Mouse (Mus musculus): Measurements from ENCODE around the gene Retsat. TPM values are rescaled to one million over a fixed set of nuclear protein-coding genes. Genes with fewer than 3 reads are reported as not detected.

Retsat gene
- polyA plus RNA-seq, 1 experiment from 2014 or later = 4.1 TPM

GRCm38 (mm10) chr6:72567508-72567907 lies 30.8 kb upstream of the Retsat start:
- H3K4me3 ChIP-seq = no peak overlapping the region
- H3K27me3 ChIP-seq = no peaks in the 10 kb centered on the region
- no peaks in the 10 kb centered on the region for H3K4me1 ChIP-seq
- 78% methylated on average over 5 of the region's 5 CpGs for WGBS
- no peak overlapping the region for H3K9ac ChIP-seq (replicated peaks)
- no peaks in the 10 kb centered on the region for H3K9me3 ChIP-seq
- no peak overlapping the region for H3K4me2 ChIP-seq (replicated peaks)
- H3K36me3 ChIP-seq = peaks cover 5% of the 10 kb centered on the region; the same call in 1 of the 2 replicates
- ATAC-seq (replicated peaks) = no peak
- no peak overlapping the region for H3K27ac ChIP-seq (replicated peaks)

- WGBS = 94% methylated on average over 10 of the region's 10 CpGs
- no peak overlapping the region for H3K9ac ChIP-seq (replicated peaks)
- H3K4me1 ChIP-seq = no peaks in the 10 kb centered on the region
- no peaks in the 10 kb centered on the region for H3K27me3 ChIP-seq
- ATAC-seq (replicated peaks) = no peak
- H3K36me3 ChIP-seq = peaks cover 5% of the 10 kb centered on the region; the same call in 1 of the 2 replicates
- no peak overlapping the region for H3K4me2 ChIP-seq (replicated peaks)
- H3K4me3 ChIP-seq = no peak overlapping the region
- H3K9me3 ChIP-seq = no peaks in the 10 kb centered on the region
- H3K27ac ChIP-seq (replicated peaks) = no peak overlapping the region
Measured at GRCm38 (mm10) chr6:72568736-72569135, 29.5 kb upstream of the Retsat start.

DNA sequence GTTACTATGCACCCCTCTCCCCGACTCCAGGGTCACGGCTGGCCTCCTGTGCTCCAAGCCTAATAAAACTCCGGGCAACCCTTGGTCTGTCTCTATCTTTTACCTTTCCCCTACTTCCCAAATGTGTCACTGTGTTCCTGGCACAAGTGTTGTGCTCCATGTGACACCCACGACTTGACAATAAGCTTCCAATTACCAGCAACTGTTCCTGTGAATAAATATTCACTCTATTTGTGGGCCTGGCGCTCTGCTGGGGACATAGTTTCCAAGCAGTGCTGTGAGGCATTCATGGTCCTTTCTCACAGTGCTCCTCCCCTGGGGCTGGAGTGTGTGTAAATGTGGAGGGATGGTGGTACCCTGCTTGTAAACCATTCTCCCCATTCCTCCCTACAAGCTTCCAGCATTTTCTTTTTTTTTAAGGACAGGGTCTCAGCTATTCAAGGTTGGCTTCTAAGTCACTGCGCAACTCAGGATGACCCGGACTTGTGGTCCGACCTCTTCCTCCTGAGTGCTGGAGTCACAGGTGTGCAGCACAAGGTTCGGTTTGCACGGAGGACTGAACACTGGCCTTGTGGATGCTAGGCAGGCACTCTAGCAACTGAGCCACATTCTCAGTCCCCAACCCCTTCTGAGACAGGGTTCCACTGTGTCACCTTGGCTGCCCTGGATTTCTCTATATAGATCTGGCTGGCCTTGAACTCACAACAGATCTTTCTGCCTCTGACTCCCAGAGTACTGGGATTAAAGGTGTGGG lies 27.5 kb upstream of the Retsat start:
- Histone ChIP-seq H3K9ac (replicated peaks) (no peak overlapping the region), H3K9me3 (no peaks in the 10 kb centered on the region), H3K36me3 (peaks cover 7% of the 10 kb centered on the region; the same call in 1 of the 2 replicates), H3K4me2 (replicated peaks) (no peak overlapping the region), H3K27me3 (no peaks in the 10 kb centered on the region), H3K4me1 (no peaks in the 10 kb centered on the region), H3K4me3 (no peak overlapping the region), H3K27ac (replicated peaks) (no peak overlapping the region)
- no peak for ATAC-seq (replicated peaks)
- WGBS = 79% methylated on average over 10 of the region's 10 CpGs

DNA sequence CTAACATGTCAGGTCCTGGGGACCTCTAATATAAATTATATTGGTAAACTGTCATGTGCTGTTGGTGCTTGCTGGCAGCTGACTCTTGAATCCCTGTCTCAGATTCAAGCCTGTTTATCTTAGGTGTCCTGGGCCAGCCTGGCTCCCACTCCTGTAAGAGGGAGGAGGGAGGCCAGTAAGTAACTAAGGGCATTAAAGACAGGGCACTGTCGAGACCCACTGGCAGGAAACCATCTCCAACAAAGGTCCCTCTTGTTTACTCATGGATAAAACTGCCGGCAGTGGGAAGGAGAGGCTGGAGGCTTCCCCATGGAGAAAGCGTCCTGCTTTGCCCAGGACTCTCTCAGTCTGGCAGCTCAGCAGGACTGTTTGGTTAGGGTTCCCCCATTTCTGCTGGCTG lies 26.4 kb upstream of the Retsat start:
- H3K27ac ChIP-seq (replicated peaks) = no peak overlapping the region
- 61% methylated on average over 3 of the region's 3 CpGs for WGBS
- no peak for ATAC-seq (replicated peaks)
- no peaks in the 10 kb centered on the region for H3K27me3 ChIP-seq
- peaks cover 7% of the 10 kb centered on the region; the same call in 1 of the 2 replicates for H3K36me3 ChIP-seq
- no peaks in the 10 kb centered on the region for H3K4me1 ChIP-seq
- H3K4me3 ChIP-seq = no peak overlapping the region
- H3K4me2 ChIP-seq (replicated peaks) = no peak overlapping the region
- no peak overlapping the region for H3K9ac ChIP-seq (replicated peaks)
- H3K9me3 ChIP-seq = no peaks in the 10 kb centered on the region

GRCm38 (mm10) chr6:72576041-72576440 lies 22.2 kb upstream of the Retsat start:
- ATAC-seq (replicated peaks) = no peak
- Histone ChIP-seq H3K4me2 (replicated peaks) (no peak overlapping the region), H3K9me3 (no peaks in the 10 kb centered on the region), H3K4me1 (no peaks in the 10 kb centered on the region), H3K36me3 (0 out of 2 replicates have a peak, but pooled peaks cover 2% of the 10 kb centered on the region), H3K4me3 (no peak overlapping the region), H3K27ac (replicated peaks) (no peak overlapping the region), H3K27me3 (no peaks in the 10 kb centered on the region), H3K9ac (replicated peaks) (no peak overlapping the region)
- 91% methylated on average over 3 of the region's 3 CpGs for WGBS

DNA sequence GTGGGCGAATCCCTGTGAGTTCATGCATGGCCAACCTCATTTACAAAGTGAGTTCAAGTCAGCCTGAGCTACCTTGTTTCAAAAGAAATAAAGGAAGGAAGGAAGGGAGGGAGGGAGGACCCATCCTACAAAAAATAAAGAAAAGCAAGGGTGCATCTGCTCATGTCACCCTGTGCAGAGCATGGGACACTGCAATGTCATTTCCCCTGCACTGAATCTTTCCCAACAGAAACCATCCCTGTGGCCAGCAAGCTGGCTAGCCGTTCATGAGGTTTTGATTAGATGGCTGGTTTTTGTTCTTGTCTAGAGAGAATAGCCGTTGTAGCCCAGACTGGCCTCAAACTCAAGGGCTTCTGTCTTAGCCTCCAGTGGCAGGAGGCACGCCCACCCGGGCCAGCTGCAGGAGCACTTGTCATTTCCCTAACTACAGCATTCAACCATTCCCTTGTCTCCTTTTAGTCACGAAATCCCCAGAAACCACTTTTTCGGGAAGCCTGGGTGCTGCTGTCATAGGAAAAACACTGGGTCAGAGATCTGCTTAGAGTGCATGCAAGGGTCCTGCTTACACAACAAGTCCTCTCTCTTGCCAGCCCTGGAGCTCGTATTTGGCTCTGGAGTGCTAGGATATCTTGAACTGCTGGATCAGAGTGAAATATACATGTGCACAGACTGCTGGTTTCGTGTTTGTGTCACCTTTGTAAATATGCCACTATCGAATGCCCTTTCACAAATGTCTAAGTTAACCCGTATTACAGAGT lies 16.5 kb upstream of the Retsat start:
- Histone ChIP-seq H3K4me3 (no peak overlapping the region), H3K27ac (replicated peaks) (no peak overlapping the region), H3K36me3 (0 out of 2 replicates have a peak, but pooled peaks cover 3% of the 10 kb centered on the region), H3K9ac (replicated peaks) (no peak overlapping the region), H3K9me3 (no peaks in the 10 kb centered on the region), H3K4me2 (replicated peaks) (no peak overlapping the region), H3K27me3 (no peaks in the 10 kb centered on the region), H3K4me1 (no peaks in the 10 kb centered on the region)
- 73% methylated on average over 11 of the region's 11 CpGs for WGBS
- no peak for ATAC-seq (replicated peaks)

DNA sequence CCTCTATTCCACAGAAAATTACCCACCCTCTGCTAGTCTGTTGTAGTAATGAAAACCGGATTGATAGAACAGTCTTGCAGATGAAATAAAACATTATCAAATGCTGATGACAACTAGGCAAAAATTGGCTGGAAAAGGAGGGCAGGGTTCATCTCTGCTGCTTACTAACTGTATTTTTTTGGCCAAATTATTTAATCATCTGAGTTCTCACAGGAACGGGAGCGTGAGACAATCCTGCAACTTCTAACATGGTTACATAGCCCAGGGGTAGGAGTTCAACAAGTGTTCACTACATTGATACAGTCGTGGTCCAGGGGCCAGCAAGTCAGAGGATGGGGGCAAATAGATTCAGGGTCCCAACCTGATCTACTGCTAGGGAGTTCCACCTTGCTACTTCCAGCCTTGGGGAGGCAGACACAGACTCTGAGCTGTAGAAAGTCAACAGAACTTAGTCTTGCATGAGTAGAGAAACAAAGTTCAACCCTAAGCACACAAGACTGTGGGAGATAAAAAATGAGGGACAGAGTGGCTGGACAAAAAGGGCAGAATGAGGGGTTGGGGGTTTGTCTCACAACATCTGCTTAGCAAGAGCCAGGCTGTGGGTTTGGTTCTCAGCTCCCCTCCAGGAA lies 14.9 kb upstream of the Retsat start:
- no peaks in the 10 kb centered on the region for H3K27me3 ChIP-seq
- no peak overlapping the region for H3K4me2 ChIP-seq (replicated peaks)
- no peak overlapping the region for H3K27ac ChIP-seq (replicated peaks)
- 0 out of 2 replicates have a peak, but pooled peaks cover 3% of the 10 kb centered on the region for H3K36me3 ChIP-seq
- WGBS = 86% methylated on average over 4 of the region's 4 CpGs
- H3K9ac ChIP-seq (replicated peaks) = no peak overlapping the region
- no peak for ATAC-seq (replicated peaks)
- H3K4me3 ChIP-seq = no peak overlapping the region
- H3K4me1 ChIP-seq = no peaks in the 10 kb centered on the region
- no peaks in the 10 kb centered on the region for H3K9me3 ChIP-seq

GRCm38 (mm10) chr6:72584154-72584553 lies 14.1 kb upstream of the Retsat start:
- 91% methylated on average over 11 of the region's 11 CpGs for WGBS
- Histone ChIP-seq H3K9ac (replicated peaks) (no peak overlapping the region), H3K4me2 (replicated peaks) (no peak overlapping the region), H3K4me3 (no peak overlapping the region), H3K36me3 (0 out of 2 replicates have a peak, but pooled peaks cover 3% of the 10 kb centered on the region), H3K9me3 (no peaks in the 10 kb centered on the region), H3K27me3 (no peaks in the 10 kb centered on the region), H3K27ac (replicated peaks) (no peak overlapping the region), H3K4me1 (no peaks in the 10 kb centered on the region)
- no peak for ATAC-seq (replicated peaks)

GRCm38 (mm10) chr6:72586701-72587100 lies 11.6 kb upstream of the Retsat start:
- no peak for ATAC-seq (replicated peaks)

DNA sequence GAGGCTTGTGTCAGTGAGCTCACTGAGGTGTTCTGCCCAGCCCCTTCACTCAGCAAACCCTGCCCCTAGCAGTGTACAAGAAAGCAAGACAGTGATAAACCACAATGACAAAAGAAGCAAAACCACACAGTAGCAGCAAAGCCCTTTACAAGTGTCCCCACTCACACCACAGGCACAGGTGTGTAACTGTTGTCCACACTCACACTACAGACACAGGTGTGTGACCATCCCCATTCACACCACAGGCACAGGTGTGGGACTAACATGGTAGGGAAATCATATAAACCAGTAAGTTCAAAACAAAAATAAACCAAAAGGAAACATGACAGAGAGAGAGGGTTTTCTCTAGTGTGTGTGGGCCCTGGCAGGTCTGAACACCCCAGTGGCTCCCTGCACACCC lies 10.0 kb upstream of the Retsat start:
- ATAC-seq (replicated peaks) = no peak
- no peak overlapping the region for H3K4me3 ChIP-seq
- H3K36me3 ChIP-seq = 0 out of 2 replicates have a peak, but pooled peaks cover 3% of the 10 kb centered on the region
- no peak overlapping the region for H3K4me2 ChIP-seq (replicated peaks)
- H3K27me3 ChIP-seq = no peaks in the 10 kb centered on the region
- no peak overlapping the region for H3K9ac ChIP-seq (replicated peaks)
- no peaks in the 10 kb centered on the region for H3K4me1 ChIP-seq
- H3K27ac ChIP-seq (replicated peaks) = no peak overlapping the region
- no peaks in the 10 kb centered on the region for H3K9me3 ChIP-seq

More at GRCm38 (mm10) chr6:72586701-72587100, 11.6 kb upstream of the Retsat start:
- Histone ChIP-seq H3K4me2 (replicated peaks) (no peak overlapping the region), H3K4me3 (no peak overlapping the region), H3K9ac (replicated peaks) (no peak overlapping the region), H3K27me3 (no peaks in the 10 kb centered on the region), H3K9me3 (no peaks in the 10 kb centered on the region), H3K36me3 (0 out of 2 replicates have a peak, but pooled peaks cover 3% of the 10 kb centered on the region), H3K4me1 (no peaks in the 10 kb centered on the region), H3K27ac (replicated peaks) (no peak overlapping the region)
- WGBS = 80% methylated on average over 3 of the region's 3 CpGs

DNA sequence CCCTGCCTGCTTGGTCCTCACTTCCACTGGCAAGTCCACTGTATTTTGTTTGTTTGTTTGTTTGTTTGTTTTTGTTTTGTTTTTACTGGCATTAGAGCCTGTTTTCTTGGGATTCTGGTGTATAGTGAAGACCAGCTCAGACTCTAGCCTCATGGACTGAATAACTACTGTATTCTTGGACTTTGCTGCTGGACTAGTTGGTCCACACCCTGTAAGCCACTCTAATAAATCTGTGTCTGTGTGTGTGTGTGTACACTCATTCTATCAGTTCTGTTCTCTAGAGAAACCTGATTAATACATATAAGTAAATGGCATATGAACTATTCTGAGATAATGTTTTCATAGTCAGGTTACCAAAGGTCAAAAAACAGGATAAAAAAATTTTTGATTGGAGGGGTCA lies 8.2 kb upstream of the Retsat start:
- Histone ChIP-seq H3K27ac (replicated peaks) (no peak overlapping the region), H3K4me2 (replicated peaks) (no peak overlapping the region), H3K9me3 (no peaks in the 10 kb centered on the region), H3K4me3 (no peak overlapping the region), H3K36me3 (0 out of 2 replicates have a peak, but pooled peaks cover 3% of the 10 kb centered on the region), H3K9ac (replicated peaks) (no peak overlapping the region), H3K4me1 (no peaks in the 10 kb centered on the region), H3K27me3 (no peaks in the 10 kb centered on the region)
- no peak for ATAC-seq (replicated peaks)
